Mouse (Mus musculus) gastrocnemius, postnatal 10 days (tissue): Measurements from ENCODE around the gene Egfr. TPM values are rescaled to one million over a fixed set of nuclear protein-coding genes. Genes with fewer than 3 reads are reported as not detected.

ENCODE experiments used
- DNase-seq: peaks from one replicate; pipeline ENCODE4 v3.0.0; 2021; ENCODE audit warnings: mixed read lengths
- long read RNA-seq, 2 experiments: library from polyadenylated mRNA; stranded (forward); transcript quantifications; one replicate each; pipeline ENCODE4 v2.0.0; 2021
- total RNA-seq, 2 experiments: library from RNA; stranded (reverse); gene quantifications; 2 replicates each; pipeline ENCODE4 v1.2.3; 2021

Egfr gene
- total RNA-seq: 10 to 100 TPM; 24.3 to 25.4 TPM
- long read RNA-seq, experiment 1, full-length matches to known transcripts: 3 of 6 reads
- long read RNA-seq, experiment 1, partial matches to known transcripts: 1 of 6 reads
- long read RNA-seq, experiment 1, other reads (novel, unspliced or antisense): 2 of 6 reads
- long read RNA-seq, experiment 2, full-length matches to known transcripts: 2 of 3 reads
- long read RNA-seq, experiment 2, partial matches to known transcripts: 0 of 3 reads
- long read RNA-seq, experiment 2, other reads (novel, unspliced or antisense): 1 of 3 reads

DNA sequence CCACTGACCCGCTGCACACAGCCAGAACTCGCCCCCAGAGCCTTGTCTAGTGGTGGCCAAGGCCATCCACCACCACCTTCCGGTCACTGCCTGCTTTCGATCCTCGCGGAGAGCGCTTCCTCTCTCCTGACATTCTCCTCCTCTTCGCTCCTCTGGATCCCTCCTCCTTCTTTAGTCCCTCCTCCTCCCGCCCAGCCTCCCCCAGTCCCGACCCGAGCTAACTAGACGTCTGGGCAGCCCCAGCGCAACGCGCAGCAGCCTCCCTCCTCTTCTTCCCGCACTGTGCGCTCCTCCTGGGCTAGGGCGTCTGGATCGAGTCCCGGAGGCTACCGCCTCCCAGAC, at the start of gene Egfr:
TSS of gene Egfr (plus strand) at position 197 of the 342 bp plus-strand sequence.
- DNase-seq: peak; percentile 67

DNA sequence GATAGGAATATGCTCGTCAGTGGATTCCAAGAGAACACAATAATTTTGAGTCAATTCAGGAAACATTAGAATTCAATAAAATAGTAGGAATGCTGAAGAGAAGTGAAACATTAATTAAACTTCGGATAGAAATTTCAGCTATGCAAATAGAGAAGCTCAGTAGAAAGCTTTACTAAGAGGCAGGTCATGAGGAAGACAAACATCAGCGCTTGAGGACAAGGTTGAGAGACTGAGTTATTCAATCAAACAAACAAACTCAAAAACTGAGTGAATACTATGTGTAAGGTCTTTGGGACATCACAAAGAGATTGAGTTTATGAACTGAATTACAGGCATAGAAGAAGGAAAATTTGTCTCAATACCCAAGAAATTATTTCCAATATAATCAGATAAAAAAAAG, 48.8 kb upstream of the Egfr start:
- no peak for DNase-seq

DNA sequence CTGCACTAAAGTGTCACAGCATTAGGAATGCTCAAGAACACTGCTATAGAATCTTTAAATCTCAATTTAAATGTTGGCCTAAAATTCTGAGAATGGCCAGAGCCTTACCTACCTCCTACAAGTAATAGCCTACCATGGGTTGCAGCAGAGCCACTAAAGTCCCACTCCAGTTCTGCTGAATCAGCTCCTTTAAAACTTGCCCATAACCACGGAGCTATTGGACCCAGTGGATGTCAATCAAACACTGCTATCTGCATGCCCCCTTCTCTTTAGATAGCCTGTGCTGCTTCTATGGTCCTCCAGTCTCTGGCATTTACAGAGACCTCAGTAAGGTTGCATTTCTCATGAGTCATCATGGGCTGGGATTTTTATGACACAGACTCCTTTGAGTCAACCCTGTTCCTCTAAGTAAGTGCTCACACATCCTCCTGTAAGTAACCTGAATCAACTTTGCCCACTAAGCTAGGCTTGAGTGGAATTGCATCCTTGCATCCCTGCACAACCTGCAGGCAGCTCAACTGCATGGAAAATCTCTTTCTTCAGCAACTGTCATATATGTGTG, 16.8 kb upstream of the Egfr start:
- DNase-seq: no peak

DNA sequence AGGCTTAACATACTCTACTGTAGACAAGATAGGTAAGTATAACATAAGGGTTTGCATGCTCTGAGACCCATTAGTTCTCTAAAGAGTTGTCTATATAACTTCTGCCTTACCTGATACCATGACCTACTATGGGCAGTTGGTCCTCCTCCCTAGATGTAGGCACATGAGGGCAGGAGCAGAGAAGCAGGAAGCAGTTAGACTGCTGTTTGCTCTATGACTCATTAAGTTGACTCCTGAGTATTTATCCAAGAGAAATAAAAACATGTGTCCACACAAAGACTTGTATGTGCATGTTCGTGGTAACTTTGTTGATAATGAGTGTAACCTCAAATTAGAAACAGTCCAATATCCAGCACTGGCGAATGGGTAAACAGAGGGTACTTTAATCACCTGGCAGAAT, 14.7 kb upstream of the Egfr start:
- DNase-seq: no peak

DNA sequence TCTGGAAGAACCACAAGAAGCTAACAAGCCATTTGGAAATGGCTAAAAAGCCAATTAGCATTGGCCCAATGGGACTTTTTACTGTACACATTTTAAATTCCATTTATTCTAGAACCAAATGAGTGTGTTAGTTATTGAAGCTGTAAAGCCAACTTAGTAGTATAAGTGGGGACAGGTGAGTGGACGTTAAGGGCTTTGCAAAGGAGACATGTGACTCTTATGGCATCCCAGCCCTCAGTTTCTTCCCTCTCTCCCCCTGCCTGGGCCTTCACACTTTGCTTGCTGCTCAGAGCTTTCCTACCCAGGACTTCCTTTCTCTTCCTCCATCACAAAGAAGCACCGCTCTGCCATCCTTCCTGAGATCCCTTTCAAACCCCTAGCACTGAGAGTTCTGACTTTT, 13.3 kb upstream of the Egfr start:
- no peak for DNase-seq

DNA sequence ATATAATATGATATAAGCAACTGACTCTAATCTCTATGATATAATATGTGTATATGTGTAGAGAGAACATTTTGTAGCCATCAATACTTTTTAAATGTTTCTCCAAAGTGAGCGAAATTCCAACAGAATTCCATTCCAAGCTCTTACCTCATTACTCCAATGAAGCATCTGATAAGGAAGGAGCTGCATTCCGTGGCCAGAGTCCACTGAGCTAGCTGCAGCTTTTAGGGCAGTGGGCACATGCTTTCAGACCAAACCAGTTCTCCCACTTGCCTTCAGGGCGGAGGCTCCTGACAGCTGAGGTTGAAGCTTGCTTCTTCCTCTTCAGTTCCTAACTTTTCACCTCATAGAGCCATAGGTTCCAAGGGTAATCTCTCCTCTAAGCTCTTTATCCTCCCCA, 12.8 kb upstream of the Egfr start:
- no peak for DNase-seq

DNA sequence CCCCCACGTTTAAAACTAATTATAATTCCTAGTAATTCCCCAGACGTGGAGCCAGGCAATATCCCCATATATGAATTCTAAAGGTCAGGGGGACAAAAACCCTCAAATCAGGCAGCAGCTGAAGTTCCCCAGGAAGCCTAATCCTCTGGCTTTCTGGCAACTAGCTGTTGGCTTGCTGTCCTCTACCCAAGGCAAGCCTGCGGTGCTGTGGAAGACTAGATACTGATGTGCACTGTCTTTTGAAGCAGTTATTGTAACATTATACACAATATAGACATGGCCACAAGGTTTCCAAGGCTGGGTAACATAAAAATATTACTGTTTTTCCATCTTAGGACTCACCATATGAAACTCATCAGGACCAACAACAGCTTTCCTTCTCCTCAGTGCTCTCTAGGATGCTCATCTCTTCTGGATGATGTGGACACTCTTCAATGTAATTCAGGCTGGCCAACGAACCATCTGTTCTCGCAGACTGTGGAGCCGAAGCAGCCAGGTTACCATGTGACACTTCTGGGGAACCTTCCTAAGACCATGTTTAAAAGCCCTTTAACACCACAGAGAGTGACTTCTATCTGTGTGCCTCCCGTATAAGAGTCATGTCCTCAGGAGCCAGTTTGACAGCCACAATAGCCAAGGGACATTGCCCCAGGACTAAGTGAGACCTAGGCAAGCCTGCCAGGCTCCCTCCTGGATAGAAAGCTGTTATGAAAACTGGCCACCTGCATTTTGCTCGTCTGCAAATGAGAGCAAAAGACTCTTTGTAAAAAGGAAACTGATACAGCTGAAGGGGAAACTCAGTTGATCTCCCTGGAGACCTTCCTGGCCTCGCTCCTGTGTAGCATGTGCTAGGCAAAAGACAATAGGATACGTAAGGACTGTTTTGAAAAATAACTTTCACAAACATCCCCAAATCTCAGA, 11.1 kb upstream of the Egfr start:
- no peak for DNase-seq

DNA sequence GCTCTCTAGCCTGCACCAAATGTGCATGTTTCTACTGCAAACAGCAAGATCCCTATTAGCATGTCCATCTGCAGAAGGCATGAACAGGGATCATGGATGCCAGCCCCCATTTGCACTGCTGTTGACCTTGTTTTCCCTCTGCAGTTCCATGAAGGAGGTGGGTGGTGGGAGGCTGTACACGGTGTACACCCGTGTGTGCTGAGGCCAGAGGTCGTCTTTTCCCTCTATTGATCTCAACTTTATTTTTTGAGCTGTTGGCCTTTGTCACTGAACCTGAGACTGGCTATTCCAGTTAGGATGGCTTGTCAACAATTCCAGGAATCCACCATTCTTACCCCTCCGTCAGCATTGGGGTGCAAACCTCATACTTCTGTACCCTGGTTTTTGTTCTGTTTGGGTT, 9.8 kb upstream of the Egfr start:
- no peak for DNase-seq

DNA sequence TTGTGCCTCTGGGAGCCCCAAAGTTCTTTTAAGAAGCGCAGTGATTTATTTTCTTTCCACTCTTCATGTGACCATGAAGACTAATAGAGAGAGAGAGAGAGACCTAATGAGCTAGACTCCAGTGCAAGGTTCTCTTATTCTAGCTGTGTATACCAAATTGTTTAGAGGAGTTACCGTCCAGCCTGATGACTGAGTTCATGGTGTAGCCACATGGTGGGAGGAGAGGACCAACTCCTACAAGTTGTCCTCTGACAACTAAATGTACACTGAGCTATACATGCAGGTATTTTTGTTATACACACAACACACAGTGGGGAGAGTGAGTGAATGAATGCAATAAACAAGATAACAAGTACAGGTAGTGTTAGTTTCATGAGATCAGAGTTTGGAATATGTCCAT, 9.2 kb upstream of the Egfr start:
- no peak for DNase-seq

DNA sequence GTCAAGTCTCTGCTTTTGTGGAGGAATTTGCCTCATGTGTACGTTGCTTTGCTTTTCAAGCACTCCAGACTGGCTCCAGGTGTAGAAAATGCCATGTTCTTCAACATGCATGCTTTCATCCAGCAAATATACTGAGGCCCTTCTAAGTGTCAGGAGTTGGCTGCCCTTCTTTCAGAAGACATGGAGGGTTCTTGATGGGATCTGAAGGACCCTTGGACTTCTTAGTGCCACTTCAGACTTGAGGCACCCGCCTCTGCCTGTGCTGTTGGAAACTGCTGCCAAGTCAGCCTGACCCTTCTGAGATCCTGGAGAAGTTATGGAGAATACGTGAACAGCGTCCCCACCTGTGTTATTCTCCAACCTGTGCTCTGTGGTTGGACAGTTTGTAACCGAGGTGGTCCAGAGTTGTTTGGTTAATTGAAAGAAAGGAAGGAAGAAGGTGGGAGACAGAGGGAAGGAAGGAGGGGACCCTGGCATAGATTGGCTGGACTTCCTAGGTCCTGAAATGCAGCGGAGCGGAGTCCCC, 483 bp upstream of the Egfr start:
- no peak for DNase-seq

DNA sequence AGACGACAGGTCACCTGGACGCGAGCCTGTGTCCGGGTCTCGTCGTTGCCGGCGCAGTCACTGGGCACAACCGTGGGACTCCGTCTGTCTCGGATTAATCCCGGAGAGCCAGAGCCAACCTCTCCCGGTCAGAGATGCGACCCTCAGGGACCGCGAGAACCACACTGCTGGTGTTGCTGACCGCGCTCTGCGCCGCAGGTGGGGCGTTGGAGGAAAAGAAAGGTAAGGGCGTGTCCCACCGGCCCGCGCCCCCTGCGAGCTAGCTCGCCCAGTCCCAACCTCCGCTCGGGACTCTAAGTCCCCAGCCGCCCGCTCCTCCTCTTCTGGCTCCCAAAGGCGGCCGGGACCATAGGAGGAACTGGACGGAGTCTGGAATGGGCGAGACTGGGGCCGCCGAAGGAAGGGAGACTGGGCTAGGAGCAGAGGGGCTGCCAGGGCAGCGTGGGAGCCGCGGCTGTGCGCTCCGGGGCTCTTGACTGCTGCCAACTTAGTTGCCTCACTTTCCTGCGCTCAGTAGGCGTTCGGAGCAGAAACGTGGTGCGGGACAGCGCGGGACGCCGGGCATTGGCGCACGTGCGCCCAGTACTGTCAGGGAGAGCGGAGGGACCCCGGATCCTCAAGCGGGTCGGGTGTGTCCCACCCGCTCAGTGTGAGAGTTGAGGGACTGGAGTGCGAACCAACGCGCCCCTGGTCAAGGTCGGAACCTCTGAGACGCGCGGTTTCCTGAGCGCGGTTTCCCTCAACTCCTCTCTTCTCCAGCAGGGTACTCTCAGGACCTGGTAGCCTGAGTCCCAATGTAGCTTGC, 548 bp downstream of the Egfr start:
- DNase-seq: peak; percentile 44

DNA sequence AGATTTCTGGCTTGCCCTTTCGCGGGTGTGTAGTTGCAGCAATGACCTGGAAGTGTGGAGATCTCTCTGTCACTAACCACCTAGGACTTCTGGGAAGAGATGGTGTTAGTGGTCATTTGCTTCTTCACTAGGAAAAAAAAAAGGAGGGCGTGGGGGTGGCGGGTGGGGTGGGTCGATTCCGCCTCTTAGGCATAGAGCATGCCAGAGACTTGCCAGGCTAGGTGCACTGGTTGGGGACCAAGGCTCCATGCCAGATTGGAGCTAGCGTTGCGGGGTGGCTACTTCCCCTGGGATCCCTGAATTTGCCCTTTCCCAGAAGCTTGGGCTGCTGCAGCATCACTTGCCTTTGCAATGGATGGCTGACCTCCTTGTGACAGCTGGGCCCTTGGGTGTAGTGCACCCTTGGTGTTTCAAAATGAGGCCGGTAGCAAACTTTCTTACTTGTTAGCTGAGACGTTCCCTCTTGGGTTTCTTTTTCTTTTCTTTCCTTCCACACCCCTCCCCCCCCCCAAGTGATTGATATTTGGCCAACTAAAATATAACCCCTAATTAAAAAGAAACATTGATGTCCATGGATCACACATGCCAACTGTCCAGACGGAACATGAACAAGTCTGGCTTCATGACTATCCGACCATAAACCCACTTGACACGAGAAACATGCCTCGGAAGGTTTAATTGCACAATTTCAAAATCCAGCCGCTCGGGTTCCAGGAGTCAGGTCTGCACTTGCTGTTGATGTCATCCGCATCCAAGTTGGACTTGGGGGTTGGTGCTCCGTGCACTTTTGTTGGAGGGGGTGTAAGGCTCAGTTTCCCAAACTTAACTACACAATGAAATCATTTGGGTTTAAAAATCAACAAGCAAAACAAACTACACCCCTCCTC, 1.4 kb downstream of the Egfr start:
- DNase-seq: no peak

DNA sequence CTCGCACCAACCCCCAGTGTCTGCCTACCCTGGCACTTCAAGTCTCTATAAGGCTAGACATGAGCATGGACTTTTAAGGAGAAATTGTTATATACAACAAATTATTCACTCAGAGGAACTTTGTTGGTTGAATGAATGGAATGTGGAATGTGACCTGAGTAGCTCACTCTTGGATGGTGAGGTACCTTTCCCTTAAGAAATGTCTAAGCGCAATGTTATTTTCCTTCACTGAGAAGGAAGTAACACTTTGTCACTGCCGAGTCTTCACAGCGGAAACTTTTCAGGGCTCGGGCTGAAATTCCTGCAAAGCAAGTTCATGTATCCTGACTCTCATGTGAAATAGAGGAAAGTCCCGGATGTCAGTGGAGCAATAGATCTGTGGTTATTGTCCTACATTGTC, 7.9 kb downstream of the Egfr start:
- no peak for DNase-seq

DNA sequence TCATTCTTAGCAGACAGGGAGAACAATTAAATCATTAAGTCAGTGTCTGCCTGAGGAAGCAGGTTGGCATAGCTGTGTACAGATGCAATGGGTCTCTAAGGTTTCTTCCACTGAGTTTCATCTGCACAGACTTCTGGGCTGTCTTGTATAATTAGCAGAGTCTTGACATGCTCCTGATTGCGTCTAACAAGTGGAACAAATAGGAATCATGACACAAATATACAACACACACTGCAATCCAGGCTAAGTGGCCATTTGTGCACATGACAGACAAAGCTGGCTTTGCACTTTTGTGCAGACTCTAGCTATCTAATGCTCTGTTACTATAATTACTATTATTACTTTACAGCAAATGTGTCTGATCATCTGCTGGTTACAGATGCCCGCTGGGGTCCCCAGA, 9.2 kb downstream of the Egfr start:
- DNase-seq: no peak

DNA sequence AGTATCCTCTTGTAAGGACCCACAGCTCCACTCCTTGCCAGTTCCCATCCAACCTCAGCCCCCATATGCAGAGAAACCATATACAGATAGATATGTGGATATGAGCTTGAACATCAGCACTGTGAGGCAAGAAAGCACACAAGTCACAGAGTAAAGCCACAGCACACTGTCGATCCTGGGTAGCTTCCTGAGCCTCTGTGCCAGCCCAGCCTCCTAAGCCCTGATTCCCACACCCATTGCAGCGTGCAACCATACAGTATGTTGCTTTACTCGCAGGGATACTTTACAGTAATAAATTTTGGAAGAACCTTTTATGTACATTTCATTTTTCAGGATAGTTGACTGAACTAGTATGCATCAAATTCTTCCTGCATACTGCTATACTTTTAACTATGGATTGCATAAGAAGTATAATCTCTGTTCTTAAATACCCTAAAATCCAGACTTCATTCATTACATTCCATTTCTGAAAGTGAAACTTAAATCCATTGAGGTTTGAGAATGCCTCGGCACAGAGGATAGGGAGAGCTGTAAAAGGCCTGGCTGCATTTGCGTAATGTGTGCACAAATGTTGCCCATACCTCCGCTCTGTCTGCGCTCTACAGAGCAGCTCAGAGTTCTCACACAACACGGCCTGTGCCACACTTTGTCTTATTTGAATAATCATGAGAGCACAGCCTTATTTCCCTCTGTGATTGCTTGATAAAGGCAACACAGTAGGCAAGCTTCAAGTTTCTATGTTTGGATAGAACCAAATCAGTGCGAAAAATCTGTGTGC, 14.2 kb downstream of the Egfr start:
- DNase-seq: no peak

DNA sequence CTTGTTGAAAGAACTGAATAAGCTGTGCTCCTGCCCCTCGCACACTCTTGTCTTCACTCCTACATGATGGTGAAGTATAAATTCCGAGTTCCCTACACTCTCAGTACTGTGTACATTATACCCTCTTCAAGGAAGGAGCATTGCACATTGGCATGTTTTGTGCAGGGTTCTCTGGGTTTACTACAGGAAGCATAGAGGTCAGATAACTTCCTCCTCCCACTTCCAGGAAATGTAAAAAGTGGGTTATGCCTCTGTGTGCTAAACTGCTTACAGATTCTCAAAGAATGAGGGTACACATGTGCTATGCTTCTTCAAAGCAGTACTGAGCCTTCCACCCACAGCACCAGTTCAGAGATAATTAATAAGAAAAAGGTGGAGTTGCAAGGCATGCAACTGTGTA, 16.0 kb downstream of the Egfr start:
- DNase-seq: no peak

DNA sequence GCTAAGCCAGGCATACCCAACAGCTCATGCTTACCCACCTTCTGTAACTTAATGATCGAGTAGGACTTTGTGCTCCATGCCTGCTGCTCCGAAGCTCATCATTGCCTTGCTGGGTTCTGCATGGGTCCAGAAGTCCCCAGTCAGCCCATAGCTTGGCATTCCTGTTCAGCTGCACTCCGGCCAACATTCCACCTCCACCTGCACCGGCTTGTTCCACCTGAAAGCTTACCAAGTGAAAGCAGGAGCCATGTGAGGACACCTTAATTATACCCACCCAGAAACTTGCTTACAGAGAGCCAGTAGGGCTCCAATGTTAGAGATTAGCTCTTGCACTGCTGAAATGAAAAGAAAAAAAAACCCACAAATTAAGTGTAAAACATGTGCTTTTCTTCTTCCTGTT, 17.3 kb downstream of the Egfr start:
- DNase-seq: no peak

DNA sequence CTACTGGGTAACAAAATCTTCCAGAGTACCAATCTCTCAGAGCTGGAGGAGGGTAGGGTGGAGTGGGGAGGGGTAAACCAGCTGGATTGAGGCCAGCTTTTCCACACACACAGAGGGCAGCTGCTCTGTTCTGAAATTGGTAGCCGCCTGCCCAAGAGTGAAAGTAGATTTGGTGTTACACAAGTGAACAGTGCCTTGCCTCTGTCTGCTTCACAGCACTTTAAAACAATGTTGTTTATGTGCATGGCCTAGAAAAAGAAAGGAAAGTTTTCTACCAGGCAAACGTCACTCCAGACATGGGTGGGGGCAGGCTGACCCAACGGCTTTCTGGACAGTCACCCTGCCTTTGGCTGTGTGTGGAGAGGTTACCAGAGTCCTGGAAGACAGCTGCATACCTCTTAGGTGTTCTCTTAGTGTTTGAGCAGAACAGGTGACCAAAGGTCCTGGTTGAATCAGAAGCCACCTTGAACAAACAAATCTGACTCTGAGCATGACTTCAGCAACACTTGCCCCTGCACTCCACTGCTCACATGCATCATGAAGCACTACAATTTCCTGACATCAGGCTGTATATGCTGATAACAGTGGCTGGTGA, 17.8 kb downstream of the Egfr start:
- DNase-seq: no peak

DNA sequence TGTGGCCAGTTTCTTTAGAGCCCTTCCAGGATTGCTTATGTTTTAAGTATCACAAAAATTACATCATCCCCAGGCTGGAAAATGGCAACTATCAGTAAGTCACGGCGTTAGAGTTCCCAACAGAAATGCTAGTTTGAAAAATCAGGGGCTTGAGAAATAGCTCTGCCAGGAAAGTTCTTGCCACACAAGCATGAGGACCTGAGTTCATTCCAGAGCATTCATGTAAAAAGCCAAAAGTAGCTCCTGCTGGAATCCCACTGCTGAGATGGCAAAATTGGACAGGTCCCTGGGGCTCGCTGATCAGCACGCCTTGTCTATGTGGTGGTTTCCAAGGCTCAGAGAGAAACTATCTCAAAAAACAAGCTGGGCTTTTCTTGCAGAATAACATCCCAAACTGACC, 19.0 kb downstream of the Egfr start:
- DNase-seq: no peak

DNA sequence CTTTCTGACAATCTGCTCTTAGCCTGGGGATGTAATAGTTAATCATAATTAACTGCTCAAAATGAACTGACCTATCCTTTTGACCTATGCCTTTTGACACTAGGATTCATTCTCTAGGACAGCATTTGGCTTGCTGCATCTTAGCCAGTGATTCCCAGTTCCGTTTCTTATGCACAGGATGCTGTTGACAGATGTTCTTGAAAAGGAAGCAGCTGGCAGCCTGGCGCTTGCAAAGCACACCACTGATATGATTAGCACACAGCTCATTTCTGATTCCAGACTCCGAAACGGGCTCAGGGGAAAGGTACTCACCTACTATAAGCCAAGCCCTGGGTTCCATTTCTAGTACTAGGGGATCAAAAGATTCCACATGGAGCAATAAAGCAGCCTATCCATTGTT, 20.7 kb downstream of the Egfr start:
- DNase-seq: no peak
